11 mouse cellular contexts compared by ENCODE assay signal in genomic region chr1:38739018-38739417, GRCm38 (mm10).
"Had no signal": no experiment of that assay in that cellular context is flagged by ENCODE, and none has a peak within 500 bp of the region (broad histone marks: within the 10 kb centered on the region; RNA-seq: fewer than 3 reads in every experiment).

No protein-coding gene starts in this region.

- ATAC-seq: liver, embryonic 12.5 days; midbrain, embryonic 16.5 days had no signal

- DNase-seq: lung, adult 18-20 months; lung, embryonic 14.5 days; lung, postnatal 10 days; lung, postnatal 4 days; midbrain, embryonic 14.5 days; right cerebral cortex, postnatal 25 days; thymus, adult 18-20 months; thymus, postnatal 14 days; thymus, postnatal 36 days had no signal
